Mouse (Mus musculus): ENCODE measurements around the gene Tfcp2. TPM values are rescaled to one million over a fixed set of nuclear protein-coding genes. Genes with fewer than 3 reads are reported as not detected.

Gene Tfcp2
- polyA plus RNA-seq, 1 experiment from 2014 or later: 35.4 TPM

- WGBS: 80% methylated on average over 7 of the region's 7 CpGs
- no peak overlapping the region for H3K9ac ChIP-seq
- no peak overlapping the region for H3K4me3 ChIP-seq
- H3K36me3 ChIP-seq: peaks cover 77% of the 10 kb centered on the region
- H3K27me3 ChIP-seq: no peaks in the 10 kb centered on the region
- no peaks in the 10 kb centered on the region for H3K9me3 ChIP-seq
- H3K4me2 ChIP-seq: no peak overlapping the region
- H3K27ac ChIP-seq (replicated peaks): no peak overlapping the region
- ATAC-seq (ENCODE audit: low read depth): no peak
- H3K4me1 ChIP-seq (replicated peaks): peaks cover 17% of the 10 kb centered on the region
These were observed 77.8 kb downstream of the Tfcp2 start for GRCm38 (mm10) chr15:100473926-100474503.

GRCm38 (mm10) chr15:100470037-100470436 is 81.8 kb downstream of the Tfcp2 start:
- Histone ChIP-seq H3K27me3 (no peaks in the 10 kb centered on the region), H3K27ac (replicated peaks) (no peak overlapping the region), H3K36me3 (peaks cover 38% of the 10 kb centered on the region), H3K4me1 (replicated peaks) (peaks cover 38% of the 10 kb centered on the region), H3K4me3 (peak overlapping the region; percentile 87), H3K4me2 (peak overlapping the region; percentile 96), H3K9me3 (no peaks in the 10 kb centered on the region), H3K9ac (peak overlapping the region; percentile 90)
- no peak for ATAC-seq (ENCODE audit: low read depth)
- WGBS: 72% methylated on average over 10 of the region's 10 CpGs

GRCm38 (mm10) chr15:100469189-100469545 is 82.6 kb downstream of the Tfcp2 start:
- H3K4me2 ChIP-seq: peak overlapping the region; percentile 96
- peak overlapping the region; percentile 88 for H3K27ac ChIP-seq (replicated peaks)
- peak overlapping the region; percentile 90 for H3K9ac ChIP-seq
- H3K36me3 ChIP-seq: peaks cover 30% of the 10 kb centered on the region
- H3K27me3 ChIP-seq: no peaks in the 10 kb centered on the region
- peak overlapping the region; percentile 87 for H3K4me3 ChIP-seq
- H3K9me3 ChIP-seq: no peaks in the 10 kb centered on the region
- peaks cover 38% of the 10 kb centered on the region for H3K4me1 ChIP-seq (replicated peaks)
- under 1% methylated on average over 19 of the region's 19 CpGs for whole genome bisulfite sequencing
- ATAC-seq (ENCODE audit: low read depth): peak; percentile 52

- Histone ChIP-seq H3K4me1 (replicated peaks) (peaks cover 38% of the 10 kb centered on the region), H3K4me3 (peak within 1 kb of the TSS; percentile 87), H3K36me3 (peaks cover 23% of the 10 kb centered on the region), H3K4me2 (peak within 1 kb of the TSS; percentile 96), H3K27me3 (no peaks in the 10 kb centered on the region), H3K9me3 (no peaks in the 10 kb centered on the region), H3K9ac (peak within 1 kb of the TSS; percentile 90), H3K27ac (replicated peaks) (peak within 1 kb of the TSS; percentile 88)
- peak; percentile 94 for ATAC-seq (ENCODE audit: low read depth)
- WGBS: 2% methylated on average over 84 of the region's 84 CpGs
These were observed 83.3 kb downstream of the Tfcp2 start, which contains the start of gene Letmd1 for GRCm38 (mm10) chr15:100468295-100469188. Gene Letmd1 (plus strand): TSS chr15:100469023.

GRCm38 (mm10) chr15:100467738-100468137 is 84.1 kb downstream of the Tfcp2 start:
- Histone ChIP-seq H3K27me3 (no peaks in the 10 kb centered on the region), H3K4me3 (peak overlapping the region; percentile 87), H3K4me1 (replicated peaks) (peaks cover 38% of the 10 kb centered on the region), H3K36me3 (peaks cover 19% of the 10 kb centered on the region), H3K4me2 (peak overlapping the region; percentile 96), H3K9ac (peak overlapping the region; percentile 90), H3K9me3 (no peaks in the 10 kb centered on the region), H3K27ac (replicated peaks) (no peak overlapping the region)
- ATAC-seq (ENCODE audit: low read depth): no peak
- 41% methylated on average over 8 of the region's 8 CpGs for WGBS

GRCm38 (mm10) chr15:100465432-100465831 is 86.4 kb downstream of the Tfcp2 start:
- H3K9ac ChIP-seq: no peak overlapping the region
- H3K9me3 ChIP-seq: no peaks in the 10 kb centered on the region
- WGBS: 83% methylated on average over 2 of the region's 2 CpGs
- no peak overlapping the region for H3K4me3 ChIP-seq
- no peak overlapping the region for H3K4me2 ChIP-seq
- peaks cover 41% of the 10 kb centered on the region for H3K4me1 ChIP-seq (replicated peaks)
- H3K36me3 ChIP-seq: no peaks in the 10 kb centered on the region
- ATAC-seq (ENCODE audit: low read depth): no peak
- no peak overlapping the region for H3K27ac ChIP-seq (replicated peaks)
- H3K27me3 ChIP-seq: peaks cover 5% of the 10 kb centered on the region; the same call in 1 of the 2 replicates

DNA sequence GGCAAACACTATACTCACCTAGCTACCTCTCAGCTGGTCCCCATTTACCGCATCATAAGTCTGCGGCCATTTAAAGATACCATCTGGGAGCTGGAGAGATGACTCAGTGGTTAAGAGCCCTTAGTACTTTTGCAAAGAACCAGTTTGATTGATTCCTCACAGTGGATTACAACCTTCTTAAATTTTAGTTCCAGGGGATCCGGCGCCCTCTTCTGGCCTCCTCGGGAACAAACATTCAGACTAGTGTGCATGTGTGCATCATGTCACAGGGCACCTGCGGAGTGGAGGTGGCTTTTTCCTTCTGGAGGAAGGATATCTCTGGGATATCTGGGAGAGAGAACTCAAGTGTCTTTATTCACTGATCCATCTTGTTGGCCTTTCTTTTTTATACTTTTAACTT is 88.1 kb downstream of the Tfcp2 start:
- Histone ChIP-seq H3K9me3 (no peaks in the 10 kb centered on the region), H3K27me3 (peaks cover 10% of the 10 kb centered on the region; the same call in 1 of the 2 replicates), H3K4me1 (replicated peaks) (peaks cover 30% of the 10 kb centered on the region), H3K27ac (replicated peaks) (no peak overlapping the region), H3K9ac (no peak overlapping the region), H3K4me3 (no peak overlapping the region), H3K4me2 (no peak overlapping the region), H3K36me3 (no peaks in the 10 kb centered on the region)
- 29% methylated on average over 6 of the region's 6 CpGs for WGBS
- no peak for ATAC-seq (ENCODE audit: low read depth)

- no peak overlapping the region for H3K27ac ChIP-seq (replicated peaks)
- no peaks in the 10 kb centered on the region for H3K9me3 ChIP-seq
- no peak overlapping the region for H3K4me3 ChIP-seq
- no peak overlapping the region for H3K4me2 ChIP-seq
- 76% methylated on average over 5 of the region's 5 CpGs for WGBS
- H3K36me3 ChIP-seq: no peaks in the 10 kb centered on the region
- no peak overlapping the region for H3K9ac ChIP-seq
- peaks cover 10% of the 10 kb centered on the region; the same call in 1 of the 2 replicates for H3K27me3 ChIP-seq
- ATAC-seq (ENCODE audit: low read depth): no peak
- H3K4me1 ChIP-seq (replicated peaks): peaks cover 21% of the 10 kb centered on the region; the same call in 1 of the 2 replicates
These were observed 89.7 kb downstream of the Tfcp2 start for GRCm38 (mm10) chr15:100462086-100462485.

GRCm38 (mm10) chr15:100461646-100462045 is 90.2 kb downstream of the Tfcp2 start:
- H3K9me3 ChIP-seq: no peaks in the 10 kb centered on the region
- WGBS: 73% methylated on average over 9 of the region's 9 CpGs
- H3K27ac ChIP-seq (replicated peaks): no peak overlapping the region
- no peak overlapping the region for H3K4me3 ChIP-seq
- H3K9ac ChIP-seq: no peak overlapping the region
- H3K4me1 ChIP-seq (replicated peaks): peaks cover 18% of the 10 kb centered on the region; the same call in 1 of the 2 replicates
- H3K36me3 ChIP-seq: no peaks in the 10 kb centered on the region
- peaks cover 10% of the 10 kb centered on the region; the same call in 1 of the 2 replicates for H3K27me3 ChIP-seq
- ATAC-seq (ENCODE audit: low read depth): no peak
- H3K4me2 ChIP-seq: no peak overlapping the region

DNA sequence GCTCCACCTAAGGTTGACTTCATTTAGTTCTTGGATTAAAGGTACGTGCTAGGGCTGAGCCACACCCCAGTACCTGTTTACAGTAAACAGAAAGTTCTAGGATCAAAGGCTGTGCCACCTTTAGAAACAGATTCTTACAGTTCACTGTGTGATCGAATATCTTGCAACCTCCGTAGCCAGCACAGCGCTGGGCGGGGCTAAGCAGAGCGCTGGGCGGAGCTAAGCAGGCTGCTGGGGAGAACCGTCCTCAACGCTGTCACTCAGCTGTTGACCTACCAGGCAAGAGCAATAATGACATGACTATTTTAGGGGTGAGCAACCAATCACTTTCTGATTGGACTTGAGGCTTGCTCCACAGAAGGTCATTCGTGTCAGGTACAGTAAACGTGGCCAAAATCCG is 90.9 kb downstream of the Tfcp2 start:
- H3K27me3 ChIP-seq: peaks cover 10% of the 10 kb centered on the region; the same call in 1 of the 2 replicates
- no peaks in the 10 kb centered on the region for H3K36me3 ChIP-seq
- H3K27ac ChIP-seq (replicated peaks): no peak overlapping the region
- H3K4me2 ChIP-seq: peak overlapping the region; percentile 33; the same call in 1 of the 2 replicates
- H3K9me3 ChIP-seq: no peaks in the 10 kb centered on the region
- H3K9ac ChIP-seq: no peak overlapping the region
- 0 out of 2 replicates have a peak, but pooled peaks cover 12% of the 10 kb centered on the region for H3K4me1 ChIP-seq (replicated peaks)
- no peak for ATAC-seq (ENCODE audit: low read depth)
- H3K4me3 ChIP-seq: no peak overlapping the region
- WGBS: 11% methylated on average over 12 of the region's 12 CpGs

- 48% methylated on average over 10 of the region's 10 CpGs for WGBS
- Histone ChIP-seq H3K9me3 (no peaks in the 10 kb centered on the region), H3K36me3 (no peaks in the 10 kb centered on the region), H3K27me3 (peaks cover 10% of the 10 kb centered on the region; the same call in 1 of the 2 replicates), H3K4me1 (replicated peaks) (0 out of 2 replicates have a peak, but pooled peaks cover 12% of the 10 kb centered on the region), H3K4me3 (no peak overlapping the region), H3K27ac (replicated peaks) (no peak overlapping the region), H3K9ac (no peak overlapping the region), H3K4me2 (no peak overlapping the region)
- ATAC-seq (ENCODE audit: low read depth): no peak
These were observed 93.8 kb downstream of the Tfcp2 start for GRCm38 (mm10) chr15:100458055-100458454.

- 0 out of 2 replicates have a peak, but pooled peaks cover 12% of the 10 kb centered on the region for H3K4me1 ChIP-seq (replicated peaks)
- 0 out of 2 replicates have a peak overlapping the region, but pooled peaks have one; percentile 11 for H3K4me2 ChIP-seq
- H3K27ac ChIP-seq (replicated peaks): no peak overlapping the region
- no peak overlapping the region for H3K4me3 ChIP-seq
- peaks cover 10% of the 10 kb centered on the region; the same call in 1 of the 2 replicates for H3K27me3 ChIP-seq
- WGBS: 9% methylated on average over 17 of the region's 17 CpGs
- ATAC-seq (ENCODE audit: low read depth): peak; percentile 71; the same call in 1 of the 2 replicates
- H3K9ac ChIP-seq: 0 out of 2 replicates have a peak overlapping the region, but pooled peaks have one; percentile 38
- no peaks in the 10 kb centered on the region for H3K36me3 ChIP-seq
- no peaks in the 10 kb centered on the region for H3K9me3 ChIP-seq
These were observed 94.5 kb downstream of the Tfcp2 start for GRCm38 (mm10) chr15:100457340-100457739.

Data from neural tube, embryonic 13.5 days (tissue).